Mouse (Mus musculus): ENCODE measurements at regions not wholly inside any gene's neighbourhood (a gene's known extent, or its start where the extent isn't known, plus 50 kb on each side); places are given as distances from the start of the nearest gene placed in this dataset.
A peak's percentile ranks its signal among the peaks of the same experiment; 100 is the strongest.

DNA sequence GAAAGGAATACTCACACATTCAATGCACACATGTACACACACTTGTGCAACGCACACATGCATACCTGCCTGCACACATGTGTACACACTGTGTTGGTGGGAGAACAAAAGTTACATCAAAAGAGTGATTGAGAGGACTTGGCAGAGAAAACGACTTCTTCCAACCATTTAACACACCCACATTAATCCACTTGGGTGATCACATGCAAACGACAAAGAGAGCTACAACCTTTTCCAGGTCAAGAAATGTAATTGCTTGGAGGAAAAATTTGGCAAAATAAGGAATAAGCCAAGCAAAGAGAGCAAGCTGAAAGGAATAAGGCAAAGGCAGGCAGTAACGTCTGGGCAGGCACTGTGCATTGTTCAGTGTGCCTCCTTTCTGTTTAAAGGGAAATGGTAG is 67.3 kb downstream of the C1d start:
- DNase-seq: no peak

DNA sequence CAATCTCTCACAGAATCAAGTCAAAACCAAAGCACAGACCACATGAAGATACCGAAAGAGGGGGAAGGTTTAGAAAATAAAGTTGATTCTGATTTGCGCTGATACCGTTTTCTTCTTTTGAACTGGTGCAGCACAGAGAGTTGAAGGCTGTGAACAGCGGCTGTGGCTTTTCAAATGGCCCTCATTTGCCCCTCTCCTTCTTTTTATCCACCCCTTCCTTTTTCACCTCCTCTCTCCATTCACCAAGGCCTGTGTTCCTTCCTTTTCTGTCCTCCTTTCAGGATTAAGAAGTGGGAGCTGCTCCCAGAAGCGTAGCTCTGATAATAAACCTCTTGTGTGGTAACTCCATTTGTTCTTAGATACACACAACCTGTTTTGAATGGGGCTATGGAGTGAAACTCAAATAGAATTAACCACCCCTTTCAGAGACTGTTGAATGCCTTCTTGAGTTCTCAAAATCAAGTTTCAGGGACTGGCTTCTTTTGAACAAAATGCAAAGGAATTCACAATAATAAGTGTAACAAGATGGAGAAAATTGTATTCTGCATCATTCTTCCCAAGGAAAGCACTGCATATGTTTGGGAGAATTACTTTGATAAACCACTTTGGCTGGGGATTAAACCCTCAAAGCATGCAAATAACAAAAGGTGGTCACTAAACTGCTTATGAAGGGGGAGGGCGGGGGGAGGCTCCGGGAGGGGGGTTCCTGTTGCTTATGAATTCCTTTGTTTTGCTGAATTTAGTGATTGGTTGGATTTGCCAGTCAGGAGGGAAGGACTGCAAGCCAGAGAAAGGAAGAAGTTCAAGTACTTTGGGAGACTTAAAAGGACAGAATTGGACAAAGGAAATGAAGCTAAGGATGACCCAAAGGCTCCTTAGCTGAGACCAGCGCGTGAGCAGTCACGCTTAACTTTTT is 68.6 kb downstream of the C1d start:
- DNase-seq: no peak

DNA sequence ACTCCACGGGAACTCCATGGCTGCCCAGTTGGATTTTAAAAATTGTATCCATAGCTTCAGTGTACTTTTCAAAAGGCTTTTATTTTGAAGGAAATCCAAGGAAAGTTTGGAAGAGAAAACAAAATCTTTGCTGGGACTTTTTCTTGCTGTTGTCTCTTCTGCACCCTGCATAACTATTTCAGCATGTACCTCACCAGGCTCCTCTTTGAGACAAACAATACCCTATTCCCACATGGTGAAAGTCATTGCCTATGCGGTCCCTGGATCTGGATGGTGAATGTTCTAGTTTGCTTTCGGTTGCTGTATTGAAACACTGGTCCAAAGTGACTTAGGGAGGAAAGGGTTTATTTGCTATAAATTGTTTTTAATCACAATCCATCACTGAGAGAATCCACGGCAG is 69.3 kb downstream of the C1d start:
- DNase-seq: no peak

DNA sequence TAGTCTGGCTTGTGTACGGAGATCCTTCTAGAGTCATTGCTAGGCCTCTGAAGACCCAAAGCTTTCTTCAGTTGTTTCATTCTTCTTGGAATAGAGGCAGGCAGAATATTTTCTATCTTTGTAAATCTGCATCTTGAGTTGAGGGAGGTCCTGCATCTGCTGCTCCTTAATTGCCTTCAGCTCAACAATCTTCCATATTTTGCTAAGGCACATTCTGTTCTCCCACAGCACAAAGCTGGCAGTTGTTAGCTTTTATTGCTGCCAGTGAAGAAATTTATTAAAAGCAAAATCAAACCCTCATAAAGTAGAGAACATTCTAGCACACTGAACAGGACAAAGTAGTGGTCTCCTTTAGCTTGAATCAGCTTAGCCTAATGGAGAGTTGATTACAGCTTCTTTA is 94.1 kb downstream of the C1d start:
- no peak for DNase-seq

DNA sequence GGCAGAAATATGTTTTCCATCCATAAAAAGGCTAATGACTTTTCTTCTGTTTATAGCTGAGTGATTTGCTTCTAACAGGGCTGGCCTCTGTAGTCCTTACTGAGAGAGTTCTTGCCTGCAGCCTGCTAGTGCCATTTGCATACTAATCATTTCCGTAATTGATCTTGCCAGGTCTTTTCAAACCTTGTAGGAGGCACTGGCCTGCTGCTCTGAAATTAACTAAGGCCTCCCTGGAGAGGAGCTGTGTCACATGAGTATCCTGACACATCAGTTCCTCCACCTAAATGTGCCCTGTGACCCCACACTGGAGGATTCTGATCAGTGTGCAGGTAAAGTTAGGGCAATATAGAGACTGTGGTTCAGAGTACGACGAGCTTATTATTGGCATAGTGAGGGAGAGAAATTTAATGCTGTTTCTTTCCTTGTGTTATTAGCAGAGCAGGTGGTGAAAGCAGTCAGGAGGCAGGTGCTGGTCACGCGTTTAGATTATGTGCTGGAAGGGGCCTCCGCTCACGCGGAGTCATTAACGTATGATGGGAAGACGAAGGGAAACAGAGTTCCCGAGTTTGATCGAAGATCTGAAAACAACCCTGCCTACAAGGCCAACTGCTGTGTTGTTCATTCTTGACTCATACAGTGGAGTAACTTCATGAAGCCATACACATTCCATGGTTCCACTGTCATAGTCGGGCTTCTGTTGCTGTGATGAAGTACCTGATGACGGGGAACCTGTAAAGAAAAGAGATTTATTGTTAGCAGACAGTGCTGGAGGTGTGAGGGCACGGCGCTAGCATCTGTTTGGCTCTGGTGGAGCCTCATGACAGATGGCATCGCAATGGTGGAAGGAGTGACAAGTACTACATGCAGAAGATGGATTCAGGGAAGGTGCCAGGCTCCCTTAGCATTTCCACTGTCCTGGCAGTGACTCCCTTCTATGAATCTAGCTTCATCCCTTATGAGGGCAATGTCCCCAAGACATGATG is 95.1 kb downstream of the C1d start:
- DNase-seq: no peak

DNA sequence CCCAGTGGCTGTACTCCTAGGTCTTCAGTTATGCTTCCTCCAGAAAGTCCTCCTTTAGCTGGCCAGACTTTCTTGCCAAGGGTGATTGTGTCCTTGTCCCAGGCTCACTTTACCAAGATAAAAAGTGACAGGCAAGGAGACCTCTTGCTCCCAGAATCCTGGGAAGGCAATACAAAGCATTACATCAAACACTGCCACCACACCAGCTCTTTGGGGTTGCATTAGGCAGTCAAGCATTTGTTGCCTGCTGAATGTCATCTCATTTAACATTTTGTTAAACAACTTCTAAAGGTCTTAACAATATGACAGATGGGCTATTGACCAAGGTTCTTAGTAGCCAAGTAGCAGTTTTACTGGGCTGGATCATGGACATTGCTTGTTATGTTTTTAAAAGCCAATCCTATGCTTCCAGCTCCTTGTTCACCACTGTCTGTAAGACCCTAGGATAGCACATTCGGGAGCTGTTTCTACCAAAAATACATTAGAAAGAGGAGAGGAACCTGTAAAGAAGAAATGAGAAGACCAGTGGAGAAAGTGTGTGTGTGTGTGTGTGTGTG is 102.4 kb downstream of the C1d start:
- DNase-seq: no peak

DNA sequence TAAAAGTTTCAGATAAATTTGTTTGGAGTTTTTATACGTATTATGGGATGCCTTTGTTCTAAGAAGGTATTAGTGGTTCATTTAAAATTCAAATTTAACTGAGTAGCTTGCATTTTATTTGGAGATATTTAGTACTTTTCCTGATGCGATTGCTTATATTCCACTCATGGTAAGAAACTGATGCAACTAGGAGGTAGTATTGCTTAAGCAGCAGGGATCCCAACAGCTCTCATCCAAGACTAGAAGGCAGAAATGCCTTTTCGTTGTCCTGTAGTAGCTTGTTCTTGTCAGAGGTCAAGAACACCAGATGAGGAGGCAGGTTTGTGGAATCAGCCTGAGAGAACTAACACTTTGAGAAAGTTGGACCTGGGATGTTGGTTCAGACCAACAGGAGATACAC is 120.5 kb downstream of the C1d start:
- no peak for DNase-seq

DNA sequence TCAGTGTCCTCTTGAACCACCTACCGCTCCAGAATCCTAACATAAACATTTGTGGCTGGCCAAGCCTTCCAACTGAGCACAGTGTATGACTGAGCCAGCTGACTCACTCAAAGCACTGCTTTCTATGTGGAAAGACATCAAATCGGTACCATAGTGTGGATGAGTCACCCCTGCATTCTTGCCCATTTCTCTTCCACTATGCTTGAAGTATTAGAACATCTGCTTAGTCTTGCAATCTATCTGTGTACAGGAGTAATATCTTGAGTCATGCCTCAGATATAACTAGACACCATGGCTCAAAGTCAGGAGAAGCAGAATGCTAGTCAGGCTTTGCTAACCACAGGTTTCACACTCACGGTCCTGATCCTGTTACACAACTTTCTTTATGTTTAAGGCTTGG is 129.4 kb downstream of the C1d start:
- no peak for DNase-seq

DNA sequence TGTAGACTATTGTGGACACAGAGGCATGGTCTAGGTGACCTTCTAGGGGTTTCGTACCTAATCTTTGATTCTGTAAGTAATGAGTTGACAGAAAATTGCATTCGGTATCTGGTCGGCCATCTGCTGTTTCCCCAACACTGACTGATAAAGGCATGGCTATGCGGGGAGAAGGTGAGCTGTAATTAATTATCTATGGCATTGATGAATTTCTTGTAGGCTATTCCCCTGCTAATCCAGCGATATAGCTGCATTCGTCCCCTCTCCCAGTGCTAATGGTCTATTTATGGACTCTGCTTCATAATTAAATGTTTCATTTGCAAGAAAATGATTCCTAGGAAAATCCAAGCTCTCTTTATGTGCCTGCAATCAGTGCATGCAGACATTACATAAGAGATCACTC is 136.5 kb downstream of the C1d start:
- no peak for DNase-seq

DNA sequence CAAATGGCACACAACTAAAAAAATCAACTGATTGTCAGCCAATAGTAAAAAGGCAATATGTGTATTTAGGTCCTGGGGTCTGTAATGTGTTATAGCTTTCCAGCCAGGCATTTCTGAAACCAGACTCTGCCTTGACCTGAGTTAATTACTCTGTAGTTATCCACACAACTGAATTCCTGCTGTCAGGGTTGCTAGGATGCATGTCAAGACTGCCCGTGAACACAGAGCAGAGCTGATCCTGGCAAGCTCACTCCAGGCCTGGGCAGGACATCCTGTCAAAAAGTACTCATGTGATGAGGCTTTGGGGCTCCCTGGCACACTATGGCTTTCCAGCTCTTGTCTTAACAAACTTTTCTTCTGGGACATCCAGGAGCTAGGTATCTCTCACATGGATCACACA is 157.2 kb downstream of the C1d start:
- DNase-seq: no peak

DNA sequence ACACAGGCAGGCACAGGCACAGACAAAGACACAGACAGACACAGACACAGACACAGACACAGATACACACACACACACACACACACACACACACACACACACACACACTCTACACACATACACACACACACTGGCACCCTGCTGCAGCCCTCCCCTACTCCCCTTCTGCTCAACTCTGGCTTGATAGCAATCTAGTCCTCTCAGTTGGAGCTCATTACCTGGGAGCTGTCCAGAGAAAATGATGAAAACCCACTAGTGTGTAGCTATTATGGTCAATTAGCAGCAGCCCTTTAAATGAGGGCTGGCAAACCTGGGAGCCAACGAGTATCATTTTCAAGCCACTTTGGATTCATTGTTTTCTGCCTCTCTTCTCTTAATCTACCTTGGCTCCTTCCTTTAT is 157.8 kb downstream of the C1d start:
- no peak for DNase-seq

DNA sequence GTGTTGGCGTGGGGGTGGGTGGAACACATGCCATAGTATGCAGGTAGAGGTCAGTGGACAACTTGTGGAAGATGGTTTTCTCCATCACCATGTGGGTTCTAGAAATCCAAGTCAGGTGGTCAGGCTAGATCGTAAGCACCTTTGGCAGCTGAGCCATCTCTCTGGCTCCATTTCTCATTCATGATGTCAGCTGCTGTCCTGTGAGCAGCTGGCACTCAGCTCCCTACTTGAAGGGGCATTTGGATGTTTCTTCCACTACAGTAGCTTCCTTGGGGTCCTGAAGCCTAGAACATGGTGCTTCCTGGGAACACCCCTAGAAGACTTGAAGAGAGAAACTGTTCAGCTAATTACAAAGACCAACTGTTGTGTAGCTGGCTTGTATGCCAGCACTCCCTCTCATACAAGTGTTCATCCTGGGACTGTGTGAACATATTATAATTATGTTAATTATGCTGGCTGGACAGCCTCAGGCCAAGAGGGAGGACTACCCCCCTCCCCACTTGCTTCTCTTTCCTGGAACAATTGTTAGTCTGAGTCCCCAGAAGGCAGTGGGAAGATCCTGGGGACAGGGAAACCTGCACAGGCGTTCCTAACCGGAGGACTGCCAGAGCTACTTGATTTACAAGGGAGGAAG is 160.4 kb downstream of the C1d start:
- no peak for DNase-seq

DNA sequence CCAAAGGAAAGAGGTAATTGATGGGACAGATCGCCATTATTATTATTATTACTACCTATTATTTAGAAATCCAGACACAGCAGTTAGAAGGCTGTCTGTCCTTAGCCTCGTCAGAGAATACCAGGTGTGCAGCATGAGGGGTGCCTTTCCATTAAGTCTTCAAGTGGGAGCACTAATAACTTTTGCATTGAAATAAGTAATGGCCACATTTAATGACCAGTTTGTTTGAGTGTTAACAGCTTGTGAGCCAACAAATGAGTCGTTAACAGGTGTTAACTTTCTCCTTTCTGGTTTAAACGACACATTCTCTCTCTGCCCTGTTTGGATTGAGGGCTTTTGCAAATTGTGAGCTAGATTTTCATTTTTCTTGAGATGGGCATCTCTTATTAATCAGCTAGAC is 184.8 kb downstream of the C1d start:
- no peak for DNase-seq

DNA sequence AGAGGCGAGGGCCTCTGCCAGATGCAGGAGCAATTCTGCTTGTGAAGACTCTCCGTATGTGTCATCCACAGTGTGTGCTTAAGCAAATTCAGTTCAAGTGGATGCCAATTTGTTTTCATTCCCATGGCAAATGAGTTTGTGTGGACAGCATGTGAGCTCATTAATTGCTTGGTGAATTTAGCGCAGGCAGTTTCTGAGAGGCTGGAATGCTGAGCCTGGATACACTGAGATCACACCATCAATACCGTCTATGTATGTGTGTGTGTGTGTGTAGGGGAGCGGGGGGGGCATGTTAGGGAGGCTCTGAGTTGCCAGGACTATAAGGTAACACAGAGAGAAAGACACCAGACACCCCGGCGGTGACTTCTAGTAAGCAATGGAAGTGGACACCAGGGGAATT is 191.9 kb downstream of the C1d start:
- no peak for DNase-seq

DNA sequence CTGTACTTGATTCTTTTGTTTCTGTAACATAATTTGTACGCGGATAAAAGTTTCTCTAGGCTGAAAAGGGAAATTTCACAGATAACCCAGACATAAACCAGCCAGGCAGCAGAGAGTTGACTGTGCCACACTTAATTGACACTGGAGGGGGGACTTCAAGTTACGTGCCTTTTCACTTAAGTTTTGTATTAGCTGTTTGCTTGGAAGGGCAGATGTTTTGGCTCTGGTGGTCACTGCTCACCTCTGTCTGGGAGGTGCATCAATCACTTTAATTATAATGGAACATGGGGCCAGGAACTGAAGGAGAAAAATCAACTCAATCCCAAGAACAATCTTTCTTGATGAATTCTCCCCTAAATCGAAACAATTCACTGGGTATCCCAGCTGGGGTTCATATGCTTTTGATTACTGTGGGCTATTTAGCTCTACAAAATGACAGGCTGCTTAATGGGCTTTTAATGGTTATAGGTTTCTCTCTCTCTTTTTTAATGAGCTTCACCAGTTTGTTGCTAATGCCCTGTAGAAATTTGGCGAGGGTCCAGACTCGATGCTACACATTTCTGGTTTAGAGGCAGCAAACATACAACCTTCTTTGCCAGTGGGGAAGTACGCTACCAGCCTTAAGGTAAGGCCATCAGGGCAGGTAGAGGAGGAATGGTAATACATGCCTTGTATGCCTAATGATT is 193.1 kb downstream of the C1d start:
- no peak for DNase-seq

DNA sequence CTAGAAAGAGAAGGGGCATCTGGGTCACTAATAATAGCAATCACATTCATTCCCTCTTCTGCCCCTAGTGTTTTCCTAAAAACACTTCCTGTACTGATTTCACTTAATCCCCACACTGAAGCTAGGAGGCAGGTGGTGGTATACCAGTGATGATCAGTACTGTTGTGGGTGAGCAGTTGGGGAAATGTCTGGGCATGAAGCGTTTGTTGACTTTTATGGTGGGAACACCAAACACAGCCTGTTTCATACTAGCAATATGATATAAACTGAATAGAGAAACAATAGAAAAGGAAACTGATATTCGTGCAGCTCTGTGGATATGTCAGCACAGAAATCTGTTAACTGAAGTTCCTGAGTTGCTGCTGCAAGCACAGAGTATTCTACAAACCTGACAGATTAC is 194.1 kb downstream of the C1d start:
- no peak for DNase-seq

DNA sequence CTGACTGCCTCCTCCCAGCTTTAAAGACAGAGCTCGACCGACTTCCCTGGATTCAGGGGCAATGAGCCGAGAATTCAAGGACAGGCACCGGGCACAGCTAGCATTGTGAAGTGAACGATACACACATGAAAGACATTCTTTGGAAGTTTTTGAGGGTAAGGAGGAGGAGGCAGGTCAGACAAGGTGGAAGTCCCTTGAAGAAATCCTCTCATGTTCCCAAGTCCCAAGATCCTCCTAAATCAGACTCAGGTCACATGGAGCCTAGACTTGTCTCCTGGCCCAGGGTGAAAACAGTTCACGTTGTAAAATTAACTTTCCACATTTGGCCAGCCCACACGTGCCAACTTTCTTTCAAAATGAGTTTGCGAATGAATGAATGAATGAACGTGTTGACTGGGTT is 196.2 kb downstream of the C1d start:
- DNase-seq: no peak

DNA sequence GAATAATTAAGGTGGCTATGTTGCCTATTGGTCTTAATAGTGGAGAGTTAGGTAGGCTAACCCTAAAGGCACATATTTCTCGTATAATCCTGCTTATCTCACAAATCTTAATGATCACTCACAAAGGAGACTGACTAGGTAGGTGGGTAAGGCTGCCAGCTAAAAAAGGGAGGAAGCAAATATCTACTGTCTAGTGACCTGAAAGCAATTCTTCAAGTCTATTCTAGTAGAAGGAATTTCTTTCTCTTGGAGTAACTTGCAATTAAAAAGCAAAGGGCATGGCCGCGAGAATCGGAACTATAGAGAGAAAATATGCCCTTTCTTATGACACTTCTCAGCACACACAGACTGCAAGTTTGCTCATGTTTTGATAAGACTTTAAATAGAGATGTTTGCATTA is 201.6 kb downstream of the C1d start:
- DNase-seq: no peak

DNA sequence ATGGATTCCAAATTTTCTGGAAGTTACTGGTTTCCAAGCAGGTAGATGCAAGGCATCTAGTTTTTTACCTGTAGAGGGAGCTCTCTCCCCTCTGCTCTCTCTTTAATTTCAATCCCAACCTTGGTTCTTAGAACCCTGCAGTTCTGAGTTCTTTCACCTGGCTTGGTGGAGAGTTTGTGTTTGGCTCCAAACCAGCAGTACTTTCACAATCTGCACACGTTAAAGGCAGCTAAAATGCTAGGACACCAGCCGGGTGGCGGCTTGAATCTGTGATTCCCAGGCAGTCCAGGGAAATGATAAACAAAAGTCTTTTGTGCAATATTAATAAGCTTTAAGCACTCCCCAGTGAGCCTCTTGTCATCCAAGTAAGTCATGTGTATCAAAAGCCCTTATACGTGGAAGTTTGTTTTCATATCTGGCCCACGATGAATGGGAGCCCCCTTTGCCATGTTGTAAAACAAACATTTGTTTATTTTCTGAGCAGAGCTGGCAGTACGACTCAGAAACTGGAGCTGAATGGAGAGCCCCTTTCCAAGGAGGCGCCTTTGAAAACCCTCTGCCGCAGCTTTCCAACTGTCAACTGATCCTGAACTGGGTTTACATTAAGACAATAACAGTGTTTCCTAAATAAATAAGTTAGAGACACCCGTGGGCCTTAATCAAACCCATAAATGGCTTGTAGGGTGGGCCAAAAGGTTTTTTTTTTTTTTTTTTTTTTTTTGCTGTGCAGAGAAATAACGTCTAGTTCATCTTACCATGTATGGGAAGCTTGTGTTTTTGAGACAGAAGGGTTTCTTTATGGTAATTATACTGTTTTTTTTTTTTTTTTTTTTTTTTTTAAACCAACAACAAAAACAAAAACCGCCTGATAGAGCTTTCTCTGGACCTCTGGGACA is 202.9 kb downstream of the C1d start:
- DNase-seq: peak; percentile 27

DNA sequence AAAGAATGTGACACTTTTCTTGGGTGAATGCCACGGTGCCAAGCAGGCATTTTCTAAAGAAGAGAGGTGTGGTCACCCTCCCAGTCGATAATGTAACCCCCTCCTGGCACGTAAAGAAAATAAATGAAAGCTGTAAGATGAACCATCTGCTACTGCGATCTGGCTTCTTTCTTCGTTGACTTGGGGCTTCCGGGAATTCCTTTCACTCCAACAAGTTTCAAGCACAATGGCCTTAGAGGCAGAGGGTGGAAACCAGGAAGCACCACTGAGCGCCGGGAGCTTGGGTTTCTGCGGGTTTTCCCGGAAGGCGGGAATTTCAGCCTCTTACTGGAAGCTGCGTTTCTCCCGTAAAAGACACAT is 203.5 kb downstream of the C1d start:
- DNase-seq: peak; percentile 4

DNA sequence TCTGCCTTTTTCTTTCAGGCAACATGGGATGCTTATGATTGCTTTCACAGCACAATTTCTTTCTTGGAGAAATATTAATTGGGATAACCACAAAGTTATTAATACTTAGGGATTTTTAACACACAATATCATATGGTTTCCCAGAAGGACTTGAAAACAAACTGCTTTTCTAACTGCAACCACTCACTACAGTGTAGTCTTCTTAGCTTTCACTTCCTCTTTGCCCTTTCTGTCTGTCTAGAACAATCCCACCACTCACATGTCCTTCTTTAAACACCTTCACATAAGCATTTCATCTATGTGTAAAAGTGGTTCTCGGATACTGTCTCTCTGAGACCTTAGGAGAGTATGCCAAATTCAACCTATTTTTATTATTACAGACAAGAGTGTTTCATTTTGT is 204.3 kb downstream of the C1d start:
- DNase-seq: no peak

DNA sequence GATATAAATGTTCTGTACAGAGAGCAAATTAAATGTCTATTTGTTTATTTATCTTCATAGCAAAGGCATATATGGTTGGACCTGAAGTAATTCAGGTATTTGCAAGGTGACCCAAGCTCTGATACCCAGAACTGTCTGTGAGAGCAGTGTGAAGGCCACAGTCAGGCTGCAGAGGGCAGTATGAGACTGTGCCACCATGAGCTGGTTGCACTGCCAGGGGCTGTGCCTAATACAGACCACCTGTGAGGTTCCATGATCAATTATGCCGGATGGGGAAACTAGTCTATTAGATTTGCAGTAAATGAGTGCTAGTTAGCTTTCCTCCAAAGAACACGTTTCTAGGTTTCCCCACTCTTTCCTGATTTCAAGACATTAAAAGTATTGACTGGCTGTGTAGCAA is 207.5 kb downstream of the C1d start:
- peak; percentile 2 for DNase-seq
